Mouse (Mus musculus) liver, embryonic 14.5 days (tissue): Measurements from ENCODE around the gene Dmap1. TPM values are rescaled to one million over a fixed set of nuclear protein-coding genes. Genes with fewer than 3 reads are reported as not detected.

Experiments used
- ATAC-seq: fragments of 200-750 bp; cut with Nextera tagmentation; 2 replicates; pipeline ENCODE4 v1.8.0; 2017; ENCODE audit warnings: moderate number of reproducible peaks, mild to moderate bottlenecking, moderate library complexity; ENCODE audit not compliant: insufficient read depth
- DNase-seq, 3 experiments: peaks; one replicate each; pipeline ENCODE4 v3.0.0-alpha.2; 2012 to 2013; ENCODE audit warnings: low read depth in 3 of 3, low spot score in 3 of 3
- H3K27ac ChIP-seq: fragments of 300-500 bp; sonication (generic); 2 replicates; pipeline ENCODE4 v1.5.1; 2014; ENCODE audit warnings: moderate library complexity, mild to moderate bottlenecking, control low read depth, inconsistent platforms
- H3K27me3 ChIP-seq: fragments of 300-500 bp; sonication (generic); 2 replicates; pipeline ENCODE4 v1.6.1; 2014; ENCODE audit warnings: mild to moderate bottlenecking, low read length, moderate library complexity; ENCODE audit not compliant: control insufficient read depth, insufficient read depth
- H3K36me3 ChIP-seq: fragments of 300-500 bp; sonication (generic); replicated peaks from 2 replicates; pipeline ENCODE4 v1.6.1; 2014; ENCODE audit warnings: low read depth; ENCODE audit not compliant: control insufficient read depth, insufficient read depth
- H3K4me1 ChIP-seq, 2 experiments: fragments of 200-500 bp in 1 of 2; fragments of 300-500 bp in 1 of 2; sonication (generic) in 1 of 2; replicated peaks; 2 replicates each; pipeline ENCODE4 v1.6.1; 2012 to 2014; ENCODE audit warnings: antibody characterized with exemption in 1 of 2, inconsistent platforms in 1 of 2, low read length in 1 of 2; ENCODE audit not compliant: control insufficient read depth in 2 of 2, insufficient read depth in 2 of 2
- H3K4me2 ChIP-seq: fragments of 300-500 bp; sonication (generic); 2 replicates; pipeline ENCODE4 v1.6.1; 2014; ENCODE audit warnings: low read depth, mild to moderate bottlenecking, control low read depth, moderate library complexity
- H3K4me3 ChIP-seq, 2 experiments: fragments of 200-500 bp in 1 of 2; fragments of 300-500 bp in 1 of 2; sonication (generic) in 1 of 2; 2 replicates each; pipeline ENCODE4 v1.5.1; 2012 to 2014; ENCODE audit warnings: low read depth in 2 of 2, low read length in 2 of 2, mild to moderate bottlenecking in 2 of 2, control low read depth in 1 of 2, inconsistent platforms in 1 of 2, moderate library complexity in 1 of 2; ENCODE audit not compliant: insufficient read depth in 1 of 2
- H3K9ac ChIP-seq: fragments of 300-500 bp; sonication (generic); replicated peaks from 2 replicates; pipeline ENCODE4 v1.6.1; 2014; ENCODE audit warnings: mild to moderate bottlenecking, control low read depth, moderate library complexity
- H3K9me3 ChIP-seq: fragments of 300-500 bp; sonication (generic); 2 replicates; pipeline ENCODE4 v1.6.1; 2016; ENCODE audit warnings: low read length, mixed read lengths; ENCODE audit not compliant: control insufficient read depth
- CTCF ChIP-seq: IDR thresholded peaks from 2 replicates; pipeline ENCODE4 v1.5.1; 2016; ENCODE audit warnings: antibody characterized with exemption, low read depth, control low read depth
- EP300 ChIP-seq: IDR thresholded peaks from 2 replicates; pipeline ENCODE4 v1.6.1; 2016; ENCODE audit warnings: antibody characterized with exemption, low read depth
- WGBS: fragments of 180-500 bp; shearing (Covaris S2); extraction: QIAGEN DNeasy Blood & Tissue Kit; methylation state at CpG from one replicate; pipeline ENCODE4 v1.1.7; 2014; ENCODE audit not compliant: insufficient replicate concordance; 5-methylcytosine and 5-hydroxymethylcytosine counted together
- polyA plus RNA-seq, 2 experiments: library from polyadenylated mRNA; depleted of rRNA in 1 of 2; stranded (reverse) in 1 of 2; unstranded in 1 of 2; fragments of >200 nt; fragmentation: Nextera tagmentation in 1 of 2; extraction: Ambion mirVana in 1 of 2; gene quantifications; 2 replicates each; pipeline versions ENCODE4 v1.2.1 to v1.2.3; 2012 to 2014

Gene Dmap1
- polyA plus RNA-seq, 2 experiments, result 14.1 to 19.2 TPM

GRCm38 (mm10) chr4:117633527-117633926 lies 48.5 kb downstream of the Dmap1 start:
- no peak overlapping the region for H3K4me3 ChIP-seq
- no peak overlapping the region for H3K4me2 ChIP-seq
- TF ChIP-seq CTCF (no peak), EP300 (no peak)
- H3K9me3 ChIP-seq, result no peaks in the 10 kb centered on the region
- H3K27ac ChIP-seq, result no peak overlapping the region
- H3K27me3 ChIP-seq, result no peaks in the 10 kb centered on the region
- 78% methylated on average over 5 of the region's 5 CpGs for WGBS
- ATAC-seq (no peak), DNase-seq (no peak)
- H3K36me3 ChIP-seq, result no peaks in the 10 kb centered on the region
- H3K4me1 ChIP-seq, result peaks cover 9 to 26% of the 10 kb centered on the region in 2 experiments
- no peak overlapping the region for H3K9ac ChIP-seq

- peaks cover 9 to 23% of the 10 kb centered on the region in 2 experiments for H3K4me1 ChIP-seq
- no peaks in the 10 kb centered on the region for H3K9me3 ChIP-seq
- no peak overlapping the region for H3K4me3 ChIP-seq
- H3K27me3 ChIP-seq, result no peaks in the 10 kb centered on the region
- DNase-seq (no peak), ATAC-seq (no peak)
- no peaks in the 10 kb centered on the region for H3K36me3 ChIP-seq
- no peak overlapping the region for H3K27ac ChIP-seq
- no peak for TF ChIP-seq EP300
- TF ChIP-seq CTCF, result no peak
- H3K4me2 ChIP-seq, result no peak overlapping the region
- H3K9ac ChIP-seq, result no peak overlapping the region
- WGBS, result 64% methylated on average over 6 of the region's 6 CpGs
These were observed 51.9 kb downstream of the Dmap1 start for GRCm38 (mm10) chr4:117630053-117630670.

- no peak overlapping the region for H3K9ac ChIP-seq
- ATAC-seq (no peak), DNase-seq (no peak)
- no peak overlapping the region for H3K27ac ChIP-seq
- 57% methylated on average over 1 of the region's 1 CpGs for WGBS
- no peak overlapping the region for H3K4me2 ChIP-seq
- H3K36me3 ChIP-seq, result no peaks in the 10 kb centered on the region
- H3K4me1 ChIP-seq, result peaks cover 0 to 9% of the 10 kb centered on the region in 2 experiments; a peak in 2 of 4 replicates
- H3K9me3 ChIP-seq, result no peaks in the 10 kb centered on the region
- no peaks in the 10 kb centered on the region for H3K27me3 ChIP-seq
- TF ChIP-seq EP300, result no peak
- no peak for TF ChIP-seq CTCF
- H3K4me3 ChIP-seq, result no peak overlapping the region
These were observed 53.6 kb downstream of the Dmap1 start for GRCm38 (mm10) chr4:117628464-117628863.

Other genes with a start within 250 kb of the Dmap1 start
- 29.0 and 29.1 TPM in 2 replicates for gene Rnf220, start 185.2 kb downstream of the Dmap1 start, polyA plus RNA-seq (2012; rRNA removed)
- gene Rnf220, start 185.2 kb downstream of the Dmap1 start, polyA plus RNA-seq (2014; fragmentation: Nextera tagmentation; extraction: Ambion mirVana), result 17.9 and 23.2 TPM in 2 replicates
- 20.1 and 21.2 TPM in 2 replicates for gene Eri3, start 131.9 kb downstream of the Dmap1 start, polyA plus RNA-seq (2012; rRNA removed)
- gene Eri3, start 131.9 kb downstream of the Dmap1 start, polyA plus RNA-seq (2014; fragmentation: Nextera tagmentation; extraction: Ambion mirVana), result 29.4 and 29.8 TPM in 2 replicates
- not detected in 2 replicates for gene Gm12845, start 42.1 kb upstream of the Dmap1 start, polyA plus RNA-seq (2012; rRNA removed)
- not detected in 2 replicates for gene Gm12845, start 42.1 kb upstream of the Dmap1 start, polyA plus RNA-seq (2014; fragmentation: Nextera tagmentation; extraction: Ambion mirVana)
- not detected in 2 replicates for gene Klf17, start 83.4 kb upstream of the Dmap1 start, polyA plus RNA-seq (2012; rRNA removed)
- gene Klf17, start 83.4 kb upstream of the Dmap1 start, polyA plus RNA-seq (2014; fragmentation: Nextera tagmentation; extraction: Ambion mirVana), result not detected in 2 replicates
- 52.6 and 56.3 TPM in 2 replicates for gene Slc6a9, start 152.2 kb upstream of the Dmap1 start, polyA plus RNA-seq (2012; rRNA removed)
- 31.5 and 33.1 TPM in 2 replicates for gene Slc6a9, start 152.2 kb upstream of the Dmap1 start, polyA plus RNA-seq (2014; fragmentation: Nextera tagmentation; extraction: Ambion mirVana)
- 0.57 and 0.77 TPM in 2 replicates for gene Ccdc24, start 190.3 kb upstream of the Dmap1 start, polyA plus RNA-seq (2012; rRNA removed)
- 0.63 and 1.7 TPM in 2 replicates for gene Ccdc24, start 190.3 kb upstream of the Dmap1 start, polyA plus RNA-seq (2014; fragmentation: Nextera tagmentation; extraction: Ambion mirVana)
- 2.1 and 2.4 TPM in 2 replicates for gene B4galt2, start 201.2 kb upstream of the Dmap1 start, polyA plus RNA-seq (2012; rRNA removed)
- 1.5 and 1.7 TPM in 2 replicates for gene B4galt2, start 201.2 kb upstream of the Dmap1 start, polyA plus RNA-seq (2014; fragmentation: Nextera tagmentation; extraction: Ambion mirVana)
- 118 and 122 TPM in 2 replicates for gene Atp6v0b, start 205.1 kb upstream of the Dmap1 start, polyA plus RNA-seq (2012; rRNA removed)
- 152 and 165 TPM in 2 replicates for gene Atp6v0b, start 205.1 kb upstream of the Dmap1 start, polyA plus RNA-seq (2014; fragmentation: Nextera tagmentation; extraction: Ambion mirVana)
- 6.8 and 6.9 TPM in 2 replicates for gene Dph2, start 209.8 kb upstream of the Dmap1 start, polyA plus RNA-seq (2012; rRNA removed)
- 5.1 and 6.3 TPM in 2 replicates for gene Dph2, start 209.8 kb upstream of the Dmap1 start, polyA plus RNA-seq (2014; fragmentation: Nextera tagmentation; extraction: Ambion mirVana)
- 15.4 and 16.8 TPM in 2 replicates for gene Ipo13, start 232.7 kb upstream of the Dmap1 start, polyA plus RNA-seq (2012; rRNA removed)
- gene Ipo13, start 232.7 kb upstream of the Dmap1 start, polyA plus RNA-seq (2014; fragmentation: Nextera tagmentation; extraction: Ambion mirVana), result 14.9 and 18.2 TPM in 2 replicates
- gene Artn, start 247.5 kb upstream of the Dmap1 start, polyA plus RNA-seq (2012; rRNA removed), result 0.92 and 1.3 TPM in 2 replicates
- gene Artn, start 247.5 kb upstream of the Dmap1 start, polyA plus RNA-seq (2014; fragmentation: Nextera tagmentation; extraction: Ambion mirVana), result 1.8 and 3.0 TPM in 2 replicates